Mouse (Mus musculus): Measurements from ENCODE around the gene Adprm.

Gene Adprm

GRCm38 (mm10) chr11:67077435-67077834 is 25.0 kb upstream of the Adprm start:
- no peak for DNase-seq (ENCODE audit: extremely low read depth, insufficient read length, low spot score)

- DNase-seq (ENCODE audit: extremely low read depth, insufficient read length, low spot score), result peak; percentile 64
Measured at GRCm38 (mm10) chr11:67076781-67077180, 24.4 kb upstream of the Adprm start.

DNA sequence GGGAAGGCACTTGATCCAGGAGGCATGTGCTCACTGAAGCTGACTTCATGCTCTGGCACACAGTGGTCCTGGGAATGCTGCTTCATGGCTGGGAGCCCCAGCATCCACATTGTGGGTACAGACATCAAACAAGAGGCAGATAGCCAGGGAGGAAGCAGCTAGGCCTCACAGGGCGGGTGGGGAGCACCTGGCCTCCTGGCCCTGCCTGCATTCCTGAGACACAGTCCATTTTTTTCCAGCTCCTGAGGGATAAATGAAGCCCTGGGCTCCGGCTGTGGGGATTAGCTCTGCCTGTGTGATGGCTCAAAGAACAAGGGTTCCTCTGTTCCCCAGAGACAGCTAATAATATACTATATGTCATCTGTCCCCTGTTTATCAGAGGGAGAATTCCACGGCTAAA is 22.6 kb upstream of the Adprm start:
- DNase-seq (ENCODE audit: extremely low read depth, insufficient read length, low spot score), result no peak

DNA sequence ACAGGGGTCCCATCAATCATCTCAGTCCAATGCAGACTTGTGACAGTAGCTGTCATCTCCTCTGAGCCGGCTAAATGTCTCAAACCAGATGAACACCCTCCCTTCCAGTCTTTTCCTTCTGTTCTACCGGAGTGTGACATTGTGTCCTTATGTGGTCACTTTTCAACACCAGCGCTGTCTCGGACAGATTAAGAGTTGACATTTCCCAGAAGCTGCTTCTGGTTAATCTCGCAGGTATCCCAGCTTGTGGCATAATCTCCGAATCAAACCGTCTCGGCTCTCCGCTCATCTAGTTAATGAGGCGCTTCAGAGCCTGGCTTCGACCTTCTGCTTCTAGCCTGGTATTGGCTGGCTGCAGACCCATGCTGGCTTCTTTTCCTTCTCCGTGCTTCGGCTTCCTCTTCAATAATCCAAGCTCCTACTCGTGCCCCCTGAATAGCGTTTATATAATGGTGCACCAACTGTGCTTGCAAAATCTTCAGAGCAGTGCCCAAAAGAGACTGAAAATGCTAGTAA is 20.3 kb upstream of the Adprm start:
- no peak for DNase-seq (ENCODE audit: extremely low read depth, insufficient read length, low spot score)

GRCm38 (mm10) chr11:67067741-67068140 is 15.3 kb upstream of the Adprm start:
- no peak for DNase-seq (ENCODE audit: extremely low read depth, insufficient read length, low spot score)

DNA sequence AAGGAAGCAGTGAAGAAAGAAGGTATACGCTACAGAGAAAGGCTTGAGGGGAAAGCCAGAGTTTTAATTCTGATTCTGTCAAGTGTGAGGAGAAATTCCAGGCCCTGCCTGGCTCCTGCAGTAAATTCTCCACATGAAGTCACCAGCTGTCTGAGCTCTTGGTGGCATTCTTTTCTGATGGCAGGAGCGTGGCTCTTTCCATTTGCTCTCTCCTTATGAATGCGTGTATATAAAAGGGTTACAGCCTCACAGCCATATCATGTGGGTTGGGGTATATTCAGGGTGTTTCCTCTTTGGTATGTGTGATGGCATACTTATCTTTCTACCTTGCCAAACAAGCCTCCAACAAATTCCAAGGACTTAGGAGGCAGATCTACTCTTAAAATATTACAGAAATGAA is 10.3 kb upstream of the Adprm start:
- no peak for DNase-seq (ENCODE audit: extremely low read depth, insufficient read length, low spot score)

DNA sequence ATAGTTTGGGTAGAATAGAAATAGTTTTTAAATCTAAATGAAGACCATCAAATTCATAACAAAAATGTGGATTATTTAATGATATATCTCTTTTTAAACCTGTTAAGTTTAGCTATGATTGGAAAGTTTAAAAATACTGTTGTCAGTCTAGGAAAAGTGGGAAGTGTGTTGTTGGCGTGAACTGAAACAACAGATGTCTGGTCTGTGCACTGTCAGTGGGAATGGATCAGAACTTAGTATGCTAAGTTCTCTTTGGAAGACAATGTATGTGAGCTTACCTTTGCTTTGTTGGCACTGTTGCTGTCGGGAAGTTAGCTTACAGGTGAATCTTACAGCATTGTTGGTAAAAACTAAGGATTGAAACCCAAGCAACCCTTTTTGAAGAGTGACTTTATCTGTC is 8.9 kb upstream of the Adprm start:
- no peak for DNase-seq (ENCODE audit: extremely low read depth, insufficient read length, low spot score)

DNA sequence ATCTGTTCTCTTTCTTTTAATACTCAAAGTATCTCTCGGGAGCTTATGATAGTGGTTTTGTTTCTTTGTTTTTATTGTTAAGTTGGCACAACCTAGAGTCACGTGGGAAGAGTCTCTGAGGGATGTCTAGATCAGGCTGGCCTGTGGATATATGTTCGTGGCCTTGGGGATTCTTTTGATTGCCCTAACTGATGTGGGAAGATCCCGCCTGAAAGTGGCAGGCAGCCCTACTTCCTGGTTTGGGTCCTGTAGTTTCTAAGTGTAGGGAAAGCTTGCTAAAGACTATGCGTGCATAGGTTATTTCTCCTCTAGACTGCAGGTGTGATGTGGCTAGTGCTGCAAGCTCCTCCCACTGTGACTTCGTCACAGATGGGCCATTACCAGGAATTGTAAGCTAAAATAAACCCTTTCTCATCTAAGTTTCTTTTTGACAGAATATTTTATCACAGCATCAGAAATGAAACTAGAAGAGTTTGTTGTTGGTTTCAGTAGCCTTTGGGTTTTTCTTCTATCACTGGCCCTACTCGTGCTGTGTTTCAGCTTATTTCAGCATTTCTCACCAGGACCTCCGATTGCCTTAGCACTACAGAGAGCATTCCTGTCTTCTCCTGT is 2.5 kb upstream of the Adprm start:
- no peak for DNase-seq (ENCODE audit: extremely low read depth, insufficient read length, low spot score)

- peak; percentile 14 for DNase-seq (ENCODE audit: extremely low read depth, insufficient read length, low spot score)
Measured at GRCm38 (mm10) chr11:67051676-67052320, 596 bp downstream of the Adprm start.

- no peak for DNase-seq (ENCODE audit: extremely low read depth, insufficient read length, low spot score)
Measured at GRCm38 (mm10) chr11:67049256-67049655, 3.1 kb downstream of the Adprm start.

DNA sequence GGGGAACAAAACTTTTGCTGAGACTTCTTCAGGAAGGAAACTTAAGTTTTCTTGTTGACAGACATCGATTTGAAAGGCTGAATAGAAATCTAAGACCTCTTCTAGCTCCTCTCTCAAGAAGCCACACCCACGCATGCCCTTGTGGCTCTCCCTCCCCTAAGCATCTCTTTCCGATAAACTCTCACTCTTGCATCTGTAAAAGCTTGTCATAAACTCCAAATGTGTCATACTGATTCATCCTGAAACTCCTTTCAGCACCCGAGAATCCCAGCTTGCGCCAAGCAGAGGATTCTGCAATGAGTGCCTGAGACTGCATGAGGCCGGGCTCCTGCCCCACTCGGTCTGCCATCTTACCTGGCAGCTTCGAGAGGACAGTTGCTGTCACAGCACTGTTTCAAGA is 3.9 kb downstream of the Adprm start:
- no peak for DNase-seq (ENCODE audit: extremely low read depth, insufficient read length, low spot score)

DNA sequence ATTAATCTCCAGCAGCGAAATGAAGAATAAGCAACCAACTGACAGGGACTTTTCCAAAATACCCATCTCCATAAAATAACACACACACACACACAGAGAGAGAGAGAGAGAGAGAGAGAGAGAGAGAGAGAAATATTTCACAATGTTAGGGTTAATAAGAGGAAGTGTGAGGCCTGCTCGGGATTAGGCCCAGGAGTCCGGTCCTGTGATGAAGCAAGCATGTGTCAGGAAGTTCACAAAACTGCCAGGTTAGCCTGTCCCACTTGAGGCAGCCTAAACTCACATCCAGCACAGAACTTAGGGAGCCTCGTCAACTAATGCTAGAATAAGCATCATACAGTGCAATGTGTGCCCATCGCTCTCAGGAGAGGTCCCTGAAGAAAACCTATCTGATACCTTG is 5.2 kb downstream of the Adprm start:
- DNase-seq (ENCODE audit: extremely low read depth, insufficient read length, low spot score), result no peak

DNA sequence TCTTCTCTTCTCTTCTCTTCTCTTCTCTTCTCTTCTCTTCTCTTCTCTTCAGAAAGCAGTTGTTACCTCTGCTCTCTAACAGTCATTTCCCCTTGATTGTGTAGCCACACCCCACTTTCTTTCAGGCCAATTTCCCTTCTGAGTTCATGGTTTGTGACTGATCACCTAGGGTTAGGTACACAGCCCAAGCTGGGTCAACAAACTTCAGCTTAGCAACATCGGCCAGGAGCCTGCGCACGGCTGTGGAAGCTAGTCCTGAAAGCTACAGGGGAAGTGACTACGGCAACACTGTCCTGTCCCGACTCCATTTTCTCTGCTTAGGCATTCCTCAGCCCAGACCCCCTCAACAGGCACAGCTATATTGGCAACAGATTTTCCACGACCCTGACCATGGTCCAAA is 7.4 kb downstream of the Adprm start:
- no peak for DNase-seq (ENCODE audit: extremely low read depth, insufficient read length, low spot score)

DNA sequence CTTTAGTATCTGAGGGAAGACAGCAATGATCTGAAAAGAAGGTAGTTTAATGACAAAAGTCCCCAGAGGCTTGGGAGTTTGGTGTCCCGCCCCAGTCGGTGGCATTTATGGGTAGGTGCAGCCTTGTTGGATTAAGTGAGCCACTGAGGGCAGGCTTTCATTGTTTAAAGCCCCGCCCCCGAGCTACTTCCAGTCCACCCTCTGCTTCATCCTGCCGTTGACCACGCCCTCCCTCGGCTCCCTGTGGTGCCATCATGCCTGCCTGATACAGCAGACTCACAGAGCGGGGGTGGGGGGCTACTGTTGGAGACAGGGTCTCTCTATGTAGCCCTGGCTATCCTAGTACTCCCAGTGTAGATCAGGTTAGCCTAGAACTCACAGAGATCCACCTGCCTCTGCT is 9.4 kb downstream of the Adprm start:
- no peak for DNase-seq (ENCODE audit: extremely low read depth, insufficient read length, low spot score)

DNA sequence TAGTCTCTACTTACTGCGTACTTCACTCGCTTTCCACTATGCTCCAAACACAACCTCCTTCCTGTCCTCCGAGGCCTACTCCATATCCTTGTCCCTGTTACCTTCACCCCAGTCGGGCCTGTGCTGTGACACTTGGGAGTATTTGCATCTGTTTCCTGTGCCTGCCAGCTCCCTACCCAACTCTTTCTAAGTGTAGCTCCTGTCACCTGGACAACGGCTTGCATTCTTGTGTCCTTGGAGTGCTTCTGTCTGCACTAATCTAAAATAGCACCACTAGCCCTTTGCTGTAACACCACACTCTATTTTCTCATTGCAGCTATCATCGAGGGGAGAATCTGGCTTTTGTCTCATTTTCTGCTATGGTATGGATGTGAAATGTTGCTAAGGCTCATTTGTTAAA is 11.9 kb downstream of the Adprm start:
- no peak for DNase-seq (ENCODE audit: extremely low read depth, insufficient read length, low spot score)

DNA sequence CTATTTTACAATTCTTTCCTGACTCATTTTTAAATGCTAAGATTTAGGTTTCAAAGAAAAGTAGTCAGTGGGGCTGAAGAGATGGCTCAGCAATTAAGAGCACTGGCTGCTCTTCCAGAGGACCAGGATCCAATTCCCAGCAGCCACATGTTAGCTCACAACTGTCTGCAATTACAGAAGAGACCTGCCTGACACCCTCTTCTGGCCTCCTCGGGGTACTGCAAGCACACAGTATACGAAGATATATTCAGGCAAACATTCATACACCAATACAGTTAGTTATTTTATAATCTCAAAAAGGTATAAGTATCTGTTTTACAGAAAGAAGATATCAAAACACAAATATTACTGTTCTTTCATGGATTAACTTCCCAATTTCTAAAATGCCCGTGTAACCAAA is 12.6 kb downstream of the Adprm start:
- DNase-seq (ENCODE audit: extremely low read depth, insufficient read length, low spot score), result no peak

DNA sequence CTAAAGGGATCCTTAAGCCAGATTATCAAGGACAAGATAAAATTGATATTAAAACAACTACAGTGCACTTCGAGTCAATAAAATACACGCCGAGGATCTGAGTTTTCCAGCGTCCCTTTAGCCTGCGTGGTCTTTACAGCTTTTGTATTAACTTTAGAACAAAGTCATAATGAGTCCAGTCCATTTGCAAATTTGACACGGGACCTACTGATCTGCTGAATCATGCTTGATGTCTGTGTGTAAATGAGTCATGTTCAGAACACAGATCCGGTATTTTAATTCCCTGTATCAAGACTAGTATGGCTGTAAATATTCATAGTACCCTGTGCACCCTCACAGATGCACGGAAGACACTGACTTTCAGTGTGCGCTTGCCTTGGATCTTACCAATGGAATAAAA is 15.5 kb downstream of the Adprm start:
- DNase-seq (ENCODE audit: extremely low read depth, insufficient read length, low spot score), result no peak

DNA sequence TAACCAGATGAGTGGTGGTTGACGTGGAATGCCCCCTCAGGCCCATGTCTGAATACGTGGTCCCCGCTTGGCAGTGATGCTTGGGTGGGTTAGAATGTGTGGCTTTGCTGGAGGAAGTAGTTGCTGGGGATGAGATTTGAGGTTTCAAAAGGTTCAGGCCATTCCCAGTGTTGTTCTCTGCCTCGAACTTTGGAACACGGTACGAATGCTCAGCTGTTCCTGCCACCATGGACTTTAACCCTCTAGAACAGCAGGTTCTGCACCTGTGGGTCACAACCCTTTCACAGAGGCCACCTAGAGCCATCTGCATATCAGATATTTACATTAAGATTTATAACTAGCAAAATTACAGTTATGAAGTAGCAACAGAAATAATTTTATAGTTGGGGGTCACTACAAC is 16.2 kb downstream of the Adprm start:
- DNase-seq (ENCODE audit: extremely low read depth, insufficient read length, low spot score), result no peak

DNA sequence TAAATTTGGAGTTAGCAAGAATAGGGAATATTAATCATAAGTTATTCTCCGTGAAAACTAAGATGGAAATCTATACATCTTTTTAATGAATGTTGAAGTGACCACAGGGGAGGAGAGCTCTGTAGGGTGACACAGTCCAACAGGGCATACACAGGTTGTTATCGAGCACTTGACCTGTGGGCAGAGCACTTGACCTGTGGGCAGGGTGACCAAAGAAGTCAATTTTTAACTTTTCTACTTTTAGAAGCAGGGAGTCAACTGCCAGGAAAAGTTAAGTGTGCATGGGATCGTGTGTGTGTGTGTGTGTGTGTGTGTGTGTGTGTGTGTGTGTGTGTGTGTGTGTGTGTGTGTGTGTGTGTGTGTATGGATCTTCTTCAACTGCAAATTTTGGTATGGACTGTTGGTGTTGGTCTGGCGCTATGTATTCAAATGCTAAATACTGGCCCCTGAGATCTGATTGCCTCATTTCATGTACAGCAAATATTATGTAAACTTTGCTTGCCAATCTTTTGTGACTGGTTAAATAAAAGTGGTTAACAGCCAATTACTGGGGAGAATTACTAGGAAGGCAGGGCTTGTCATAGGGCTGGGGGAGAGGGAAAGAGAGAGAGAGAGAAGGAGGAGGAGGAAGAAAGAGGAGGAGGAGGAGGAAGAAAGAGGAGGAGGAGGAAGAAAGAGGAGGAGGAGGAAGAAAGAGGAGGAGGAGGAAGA is 17.5 kb downstream of the Adprm start:
- no peak for DNase-seq (ENCODE audit: extremely low read depth, insufficient read length, low spot score)

GRCm38 (mm10) chr11:67031603-67031915 is 20.8 kb downstream of the Adprm start:
- DNase-seq (ENCODE audit: extremely low read depth, insufficient read length, low spot score), result no peak

DNA sequence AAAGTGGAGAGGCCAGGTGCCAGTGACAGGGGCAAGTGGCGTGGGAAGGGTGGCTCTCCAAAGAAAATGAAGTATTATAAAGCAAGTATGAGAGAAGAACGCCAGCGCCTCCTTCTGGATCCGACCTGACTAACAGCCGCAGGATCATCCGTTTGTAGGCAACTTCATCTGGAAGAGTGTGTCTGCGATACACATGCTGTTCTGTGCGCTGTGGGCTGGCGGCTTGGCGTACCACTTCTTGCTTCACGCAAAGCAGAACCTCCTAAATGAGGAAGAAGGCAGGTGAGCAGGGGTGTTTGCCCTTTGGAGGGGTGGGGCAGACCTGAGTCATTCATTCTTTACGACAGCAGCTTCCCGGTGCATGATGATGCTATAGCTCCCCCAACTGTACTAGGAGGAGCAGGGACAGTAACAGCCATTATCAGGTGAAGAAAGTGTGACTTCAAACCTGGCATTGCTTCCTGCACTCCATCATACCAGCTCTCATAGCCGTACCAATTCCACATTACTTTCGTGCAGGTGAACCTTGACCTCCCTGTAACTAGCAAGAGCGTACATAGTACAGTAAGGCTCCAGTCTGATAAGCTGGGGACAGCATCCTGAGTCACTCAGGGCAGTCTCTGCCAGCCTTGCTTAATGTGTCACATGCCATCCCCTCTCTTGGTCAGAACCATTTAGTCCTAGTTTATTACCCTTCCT is 21.3 kb downstream of the Adprm start:
- no peak for DNase-seq (ENCODE audit: extremely low read depth, insufficient read length, low spot score)

Measured in 3134 (cell line).